Mouse (Mus musculus) lung, postnatal 10 days (tissue): Measurements from ENCODE around the gene Ccng1.
A peak's percentile ranks its signal among the peaks of the same experiment; 100 is the strongest.
"Not testable (repeated sequence)": the region's sequence is repeated elsewhere in the genome, so short reads cannot be mapped to it uniquely, and the experiment has no call there.

ENCODE experiments used
- DNase-seq: peaks from one replicate; pipeline ENCODE4 v3.0.0; 2021

Gene Ccng1

DNA sequence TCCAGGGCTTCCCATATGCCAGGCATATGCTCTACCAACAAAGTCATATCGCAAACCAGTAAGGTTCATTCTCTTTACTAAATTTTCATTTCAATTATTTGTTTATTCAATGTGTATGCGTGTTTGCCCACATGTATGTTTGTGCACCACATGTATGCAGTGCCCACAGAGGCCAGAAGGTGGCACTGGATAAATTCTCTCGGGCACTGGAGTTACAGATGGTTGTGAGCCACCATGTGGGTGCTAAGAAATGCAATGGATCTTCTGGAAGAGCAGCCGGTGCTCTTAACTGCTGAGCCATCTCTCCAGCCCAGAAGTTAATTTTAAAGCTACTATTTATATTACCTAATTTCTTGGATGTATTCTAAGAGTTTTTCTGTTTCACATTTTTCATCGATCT lies 39.6 kb downstream of the Ccng1 start:
- DNase-seq = no peak

DNA sequence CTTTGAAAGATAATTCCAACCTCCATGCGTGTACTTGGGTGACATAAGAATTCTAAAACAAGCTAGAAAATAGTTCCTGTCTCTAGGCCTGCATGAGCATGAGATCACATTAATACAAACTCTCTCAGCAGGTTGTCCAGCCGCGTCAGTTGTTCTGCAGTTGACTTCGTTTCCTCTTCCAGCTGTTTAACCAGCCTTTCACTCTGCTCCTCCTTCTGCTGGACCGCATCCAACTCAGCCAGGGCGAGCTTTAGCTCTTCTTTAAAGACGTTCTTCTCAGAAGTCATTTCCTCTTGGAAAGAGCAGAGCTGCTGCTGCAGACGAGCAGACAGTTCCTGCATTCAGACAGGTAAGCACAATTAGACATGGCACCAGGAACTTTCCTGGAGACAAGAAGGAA lies 41.3 kb downstream of the Ccng1 start:
- peak; percentile 41 for DNase-seq

DNA sequence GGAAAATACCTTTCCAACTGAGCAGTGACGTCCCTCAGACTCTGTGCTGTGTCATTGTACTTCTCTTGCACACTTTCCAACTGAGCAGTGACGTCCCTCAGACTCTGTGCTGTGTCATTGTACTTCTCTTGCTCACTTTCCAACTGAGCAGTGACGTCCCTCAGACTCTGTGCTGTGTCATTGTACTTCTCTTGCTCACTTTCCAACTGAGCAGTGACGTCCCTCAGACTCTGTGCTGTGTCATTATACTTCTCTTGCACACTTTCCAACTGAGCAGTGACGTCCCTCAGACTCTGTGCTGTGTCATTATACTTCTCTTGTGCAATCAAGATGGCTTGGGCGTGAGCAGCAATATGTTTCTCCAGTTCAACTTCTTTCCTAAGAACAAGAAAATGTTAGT lies 45.2 kb downstream of the Ccng1 start:
- DNase-seq = not testable (repeated sequence)
